Mouse (Mus musculus) neural tube, embryonic 11.5 days (tissue): Measurements from ENCODE around the gene Acot10. TPM values are rescaled to one million over a fixed set of nuclear protein-coding genes. Genes with fewer than 3 reads are reported as not detected.

Experiments
- ATAC-seq: fragments of 200-750 bp; cut with Nextera tagmentation; 2 replicates; pipeline ENCODE4 v1.8.0; 2017; ENCODE audit warnings: moderate number of reproducible peaks, mild to moderate bottlenecking, moderate TSS enrichment, moderate library complexity; ENCODE audit not compliant: insufficient read depth, low FRiP score, low TSS enrichment
- DNase-seq: peaks from one replicate; pipeline ENCODE4 v3.0.0-alpha.2; 2015; ENCODE audit warnings: low spot score
- H3K27ac ChIP-seq: fragments of 300-500 bp; sonication (generic); 2 replicates; pipeline ENCODE4 v1.5.1; 2014; ENCODE audit warnings: low read depth, mild to moderate bottlenecking, low read length
- H3K27me3 ChIP-seq: fragments of 300-500 bp; sonication (generic); 2 replicates; pipeline ENCODE4 v1.6.1; 2014; ENCODE audit warnings: mild to moderate bottlenecking, low read length, mixed read lengths; ENCODE audit not compliant: control insufficient read depth, insufficient read depth
- H3K36me3 ChIP-seq: fragments of 300-500 bp; sonication (generic); 2 replicates; pipeline ENCODE4 v1.6.1; 2014; ENCODE audit warnings: mild to moderate bottlenecking, low read length, moderate library complexity, mixed read lengths; ENCODE audit not compliant: control insufficient read depth, insufficient read depth
- H3K4me1 ChIP-seq: fragments of 300-500 bp; sonication (generic); 2 replicates; pipeline ENCODE4 v1.6.1; 2014; ENCODE audit warnings: low read length, mixed read lengths; ENCODE audit not compliant: control insufficient read depth, insufficient read depth
- H3K4me2 ChIP-seq: fragments of 300-500 bp; sonication (generic); 2 replicates; pipeline ENCODE4 v1.6.1; 2014; ENCODE audit warnings: low read depth, mild to moderate bottlenecking, moderate library complexity
- H3K4me3 ChIP-seq: fragments of 300-500 bp; sonication (generic); 2 replicates; pipeline ENCODE4 v1.5.1; 2014; ENCODE audit warnings: low read depth, low read length
- H3K9ac ChIP-seq: fragments of 300-500 bp; sonication (generic); 2 replicates; pipeline ENCODE4 v1.6.1; 2014; ENCODE audit warnings: mild to moderate bottlenecking, low read length
- H3K9me3 ChIP-seq: fragments of 300-500 bp; sonication (generic); 2 replicates; pipeline ENCODE4 v1.6.1; 2016; ENCODE audit warnings: low read length; ENCODE audit not compliant: control insufficient read depth
- WGBS: fragments of 180-500 bp; shearing (Covaris S2); extraction: QIAGEN DNeasy Blood & Tissue Kit; methylation state at CpG from one replicate; pipeline ENCODE4 v1.1.7; 2014; 5-methylcytosine and 5-hydroxymethylcytosine counted together
- polyA plus RNA-seq: library from polyadenylated mRNA; unstranded; fragments of >200 nt; fragmentation: Nextera tagmentation; extraction: Ambion mirVana; gene quantifications from 2 replicates; pipeline ENCODE4 v1.2.1, GENCODE M21; 2014

Gene Acot10
- polyA plus RNA-seq, 1 experiment from 2014 or later: 0.20 TPM

DNA sequence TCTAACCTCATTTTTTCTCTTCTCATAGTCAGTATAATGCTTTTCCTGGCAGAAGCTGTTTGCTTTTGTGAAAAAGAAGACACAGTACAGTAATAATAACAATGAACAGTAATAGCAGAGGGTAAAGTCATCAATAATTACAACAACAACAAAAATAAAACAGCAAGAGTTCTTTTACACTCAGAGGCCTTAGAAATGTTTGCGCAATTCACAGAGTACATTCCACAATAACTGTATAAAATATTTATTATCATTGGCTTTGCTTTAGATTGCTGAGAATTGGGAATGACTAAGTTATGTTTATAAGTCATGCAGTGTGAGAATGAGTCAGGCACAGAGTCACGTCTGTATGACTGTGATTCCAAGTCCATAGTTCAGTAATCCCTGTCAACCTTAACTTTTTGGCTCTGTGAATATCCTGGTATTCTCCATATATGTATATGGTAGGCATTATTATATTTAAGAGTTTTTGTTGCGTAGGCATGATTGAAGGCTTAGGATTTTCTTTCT lies 23.6 kb downstream of the Acot10 start:
- ATAC-seq (no peak), DNase-seq (no peak)
- Histone ChIP-seq H3K4me1 (no peaks in the 10 kb centered on the region), H3K36me3 (no peaks in the 10 kb centered on the region), H3K9me3 (no peaks in the 10 kb centered on the region), H3K27ac (no peak overlapping the region), H3K9ac (no peak overlapping the region), H3K27me3 (no peaks in the 10 kb centered on the region), H3K4me2 (no peak overlapping the region), H3K4me3 (no peak overlapping the region)
- 91% methylated on average over 3 of the region's 3 CpGs for WGBS

DNA sequence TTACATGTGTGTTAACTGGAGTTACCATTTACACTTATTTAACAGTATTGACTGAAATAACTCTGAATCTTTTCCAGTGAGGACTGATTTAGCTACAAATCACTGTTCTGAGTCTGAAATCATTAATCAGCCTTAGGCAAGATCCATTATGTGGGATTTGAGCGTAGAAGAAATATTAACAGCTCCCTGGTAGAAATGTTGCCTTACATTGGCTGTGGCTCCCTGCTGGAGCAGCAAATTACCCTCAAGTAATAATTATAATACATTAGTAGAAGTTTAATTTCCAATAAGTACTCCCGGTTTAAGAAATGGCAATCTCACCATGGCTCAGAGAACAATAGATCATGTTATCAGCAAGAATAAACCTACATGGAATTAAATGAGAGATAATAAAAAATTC lies 27.4 kb downstream of the Acot10 start:
- Histone ChIP-seq H3K36me3 (no peaks in the 10 kb centered on the region), H3K27me3 (no peaks in the 10 kb centered on the region), H3K27ac (no peak overlapping the region), H3K4me1 (no peaks in the 10 kb centered on the region), H3K4me2 (no peak overlapping the region), H3K9ac (no peak overlapping the region), H3K9me3 (no peaks in the 10 kb centered on the region), H3K4me3 (no peak overlapping the region)
- no peak for ATAC-seq
- no peak for DNase-seq
- WGBS: 68% methylated on average over 2 of the region's 2 CpGs

DNA sequence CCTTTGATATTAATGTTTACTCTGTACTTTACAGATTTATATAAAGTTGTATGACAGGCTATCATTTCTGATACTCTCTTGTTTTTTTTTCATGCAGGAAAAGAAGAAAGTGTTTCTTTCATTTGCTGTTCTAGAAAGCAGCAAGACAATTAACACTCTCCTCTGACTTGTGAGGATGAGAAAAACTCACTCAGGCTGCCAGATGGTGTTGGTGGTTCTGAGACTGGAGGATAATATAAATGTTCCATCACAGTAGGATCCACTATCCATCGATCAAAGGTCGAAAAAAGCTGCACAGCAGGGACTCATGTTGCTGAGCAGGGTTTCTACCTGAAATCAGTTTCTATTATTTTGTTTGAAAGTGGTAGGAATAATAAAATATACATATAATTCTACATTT lies 32.0 kb downstream of the Acot10 start:
- Histone ChIP-seq H3K4me1 (no peaks in the 10 kb centered on the region), H3K36me3 (no peaks in the 10 kb centered on the region), H3K4me2 (no peak overlapping the region), H3K27me3 (no peaks in the 10 kb centered on the region), H3K4me3 (no peak overlapping the region), H3K9me3 (no peaks in the 10 kb centered on the region), H3K27ac (no peak overlapping the region), H3K9ac (no peak overlapping the region)
- WGBS: 73% methylated on average over 2 of the region's 2 CpGs
- no peak for ATAC-seq
- no peak for DNase-seq

Other genes starting within 250 kb of the Acot10 start
- 1.0 and 2.5 TPM in 2 replicates for gene Cdh12, start 217.5 kb downstream of the Acot10 start, polyA plus RNA-seq